ENCODE assay signal across 15 mouse cellular contexts in genomic region chrX:72992291-72992919, GRCm38 (mm10). TPM values are rescaled to one million over a fixed set of nuclear protein-coding genes. Genes with fewer than 3 reads are reported as not detected.
DNase-seq lines count a peak whose midpoint lies in the region; ATAC-seq and TF ChIP-seq lines count a peak whose summit lies in the region.
"Had no signal": no experiment of that assay in that cellular context is flagged by ENCODE, and none has a peak within 500 bp of the region (broad histone marks: within the 10 kb centered on the region; RNA-seq: fewer than 3 reads in every experiment).

No protein-coding gene starts in this region.

- H3K4me1 ChIP-seq in heart, postnatal 0 days (ENCODE audit: control insufficient read depth, insufficient read depth), result no peaks in the 10 kb centered on the region
- no peaks in the 10 kb centered on the region for H3K4me1 ChIP-seq in midbrain, postnatal 0 days (ENCODE audit: insufficient read depth, low read length)
- H3K4me1 ChIP-seq in midbrain, embryonic 11.5 days (ENCODE audit: control insufficient read depth, insufficient read depth, low read length), result no peaks in the 10 kb centered on the region
- H3K4me1 ChIP-seq in small intestine, adult 2 months (ENCODE audit: control insufficient read depth, insufficient read depth, insufficient read length, low read length), result peaks cover 2% of the 10 kb centered on the region; the same call in 1 of the 2 replicates
- H3K4me1 ChIP-seq in heart, embryonic 12.5 days (replicated peaks), result no peaks in the 10 kb centered on the region
- H3K4me1 ChIP-seq: embryonic facial prominence, embryonic 12.5 days; hindbrain, embryonic 12.5 days had no signal

- no peak overlapping the region for H3K27ac ChIP-seq in heart, postnatal 0 days (ENCODE audit: low read depth)
- no peak overlapping the region for H3K27ac ChIP-seq in midbrain, postnatal 0 days (ENCODE audit: low read depth, low read length)
- no peak overlapping the region for H3K27ac ChIP-seq in midbrain, embryonic 11.5 days (ENCODE audit: low read depth, low read length)
- no peak overlapping the region for H3K27ac ChIP-seq in small intestine, adult 2 months (ENCODE audit: insufficient read depth, low read depth, low read length)
- no peak overlapping the region for H3K27ac ChIP-seq in heart, embryonic 12.5 days (ENCODE audit: poor library complexity, severe bottlenecking)
- H3K27ac ChIP-seq: embryonic facial prominence, embryonic 12.5 days; hindbrain, embryonic 12.5 days had no signal

- H3K36me3 ChIP-seq in heart, postnatal 0 days (replicated peaks; ENCODE audit: control insufficient read depth, insufficient read depth, low read length), result no peaks in the 10 kb centered on the region
- H3K36me3 ChIP-seq in midbrain, postnatal 0 days (ENCODE audit: insufficient read depth, low read length), result no peaks in the 10 kb centered on the region
- H3K36me3 ChIP-seq in midbrain, embryonic 11.5 days (ENCODE audit: control insufficient read depth, insufficient read depth, low read length), result no peaks in the 10 kb centered on the region
- no peaks in the 10 kb centered on the region for H3K36me3 ChIP-seq in small intestine, adult 2 months (ENCODE audit: control insufficient read depth, insufficient read depth, low read length)
- H3K36me3 ChIP-seq in heart, embryonic 12.5 days, result no peaks in the 10 kb centered on the region
- H3K36me3 ChIP-seq: embryonic facial prominence, embryonic 12.5 days; hindbrain, embryonic 12.5 days had no signal

- TF ChIP-seq EP300 in heart, postnatal 0 days (IDR thresholded peaks at IDR 0.05; ENCODE audit: low read depth), result no peak

- no peak overlapping the region for H3K4me2 ChIP-seq in heart, postnatal 0 days (ENCODE audit: low read depth, low read length)
- H3K4me2 ChIP-seq in midbrain, postnatal 0 days (ENCODE audit: low read depth, low read length, poor library complexity, severe bottlenecking), result no peak overlapping the region
- no peak overlapping the region for H3K4me2 ChIP-seq in midbrain, embryonic 11.5 days
- no peak overlapping the region for H3K4me2 ChIP-seq in heart, embryonic 12.5 days
- H3K4me2 ChIP-seq: embryonic facial prominence, embryonic 12.5 days; hindbrain, embryonic 12.5 days had no signal

- H3K27me3 ChIP-seq in heart, postnatal 0 days (ENCODE audit: control insufficient read depth, insufficient read depth, low read length), result no peaks in the 10 kb centered on the region
- 0 out of 2 replicates have a peak, but pooled peaks cover 5% of the 10 kb centered on the region for H3K27me3 ChIP-seq in midbrain, postnatal 0 days (ENCODE audit: insufficient read depth, low read length)
- no peaks in the 10 kb centered on the region for H3K27me3 ChIP-seq in midbrain, embryonic 11.5 days (ENCODE audit: control insufficient read depth, insufficient read depth, low read length)
- no peaks in the 10 kb centered on the region for H3K27me3 ChIP-seq in small intestine, adult 2 months (ENCODE audit: control insufficient read depth, insufficient read depth, low read length)
- peaks cover 12% of the 10 kb centered on the region; the same call in 1 of the 2 replicates for H3K27me3 ChIP-seq in heart, embryonic 12.5 days (replicated peaks)
- H3K27me3 ChIP-seq: embryonic facial prominence, embryonic 12.5 days; Patski had no signal

- no peak for TF ChIP-seq POLR2A in small intestine, adult 2 months (IDR thresholded peaks at IDR 0.05; ENCODE audit: low read depth, low read length)

- H3K4me3 ChIP-seq in heart, postnatal 0 days (ENCODE audit: low read depth, low read length), result no peak overlapping the region
- H3K4me3 ChIP-seq in midbrain, postnatal 0 days (ENCODE audit: low read depth, low read length), result no peak overlapping the region
- H3K4me3 ChIP-seq in midbrain, embryonic 11.5 days (ENCODE audit: low read depth, low read length), result no peak overlapping the region
- no peak overlapping the region for H3K4me3 ChIP-seq in small intestine, adult 2 months (ENCODE audit: low read depth, low read length)
- H3K4me3 ChIP-seq in heart, embryonic 12.5 days, result no peak overlapping the region
- H3K4me3 ChIP-seq: embryonic facial prominence, embryonic 12.5 days; hindbrain, embryonic 12.5 days had no signal

- DNase-seq in heart, postnatal 0 days (ENCODE audit: low spot score), result no peak
- DNase-seq in heart, postnatal 25 days (ENCODE audit: low spot score), result no peak
- DNase-seq in midbrain, postnatal 0 days (ENCODE audit: low spot score), result no peak
- DNase-seq in midbrain, embryonic 11.5 days (ENCODE audit: low spot score, missing footprints), result no peak
- no peak for DNase-seq in layer of hippocampus, adult 9-10 months (ENCODE audit: low spot score)
- DNase-seq: gastrocnemius, postnatal 10 days; right cerebral cortex, postnatal 14 days had no signal

- intact Hi-C loops in heart, postnatal 25 days (cut with DNase I), result no loop called here

- no peak overlapping the region for H3K9ac ChIP-seq in heart, postnatal 0 days (replicated peaks; ENCODE audit: low read depth, low read length)
- no peak overlapping the region for H3K9ac ChIP-seq in midbrain, postnatal 0 days (replicated peaks; ENCODE audit: low read length, poor library complexity, severe bottlenecking)
- H3K9ac ChIP-seq in midbrain, embryonic 11.5 days (ENCODE audit: low read length), result no peak overlapping the region
- no peak overlapping the region for H3K9ac ChIP-seq in heart, embryonic 12.5 days
- H3K9ac ChIP-seq: embryonic facial prominence, embryonic 12.5 days; hindbrain, embryonic 12.5 days had no signal

- 49% methylated on average over 5 of the region's 5 CpGs for WGBS in heart, postnatal 0 days
- 55% methylated on average over 5 of the region's 5 CpGs for WGBS in midbrain, postnatal 0 days
- 54% methylated on average over 5 of the region's 5 CpGs for WGBS in midbrain, embryonic 11.5 days
- WGBS in small intestine, adult 2 months, result 51% methylated on average over 5 of the region's 5 CpGs
- 56% methylated on average over 5 of the region's 5 CpGs for WGBS in heart, embryonic 12.5 days

- ATAC-seq in heart, postnatal 0 days (ENCODE audit: insufficient read depth, low read depth), result no peak
- no peak for ATAC-seq in midbrain, postnatal 0 days (ENCODE audit: low FRiP score)
- no peak for ATAC-seq in midbrain, embryonic 11.5 days (ENCODE audit: low FRiP score)
- ATAC-seq in activated CD4-positive, CD25-positive, alpha-beta regulatory T cell, adult 4 months, result peak; percentile 54
- ATAC-seq in heart, embryonic 12.5 days (ENCODE audit: insufficient number of reproducible peaks, low FRiP score), result no peak
- ATAC-seq: Patski had no signal

- no peaks in the 10 kb centered on the region for H3K9me3 ChIP-seq in heart, postnatal 0 days (replicated peaks; ENCODE audit: control insufficient read depth, low read length)
- H3K9me3 ChIP-seq in midbrain, postnatal 0 days (ENCODE audit: low read length), result no peaks in the 10 kb centered on the region
- H3K9me3 ChIP-seq in midbrain, embryonic 11.5 days (ENCODE audit: control insufficient read depth, low read length), result no peaks in the 10 kb centered on the region
- H3K9me3 ChIP-seq in heart, embryonic 12.5 days (replicated peaks), result no peaks in the 10 kb centered on the region
- H3K9me3 ChIP-seq: embryonic facial prominence, embryonic 12.5 days; hindbrain, embryonic 12.5 days had no signal

- TF ChIP-seq CTCF in heart, postnatal 0 days (IDR thresholded peaks at IDR 0.05; ENCODE audit: low read depth), result peak; percentile 41
- peak; percentile 54 for TF ChIP-seq CTCF in midbrain, postnatal 0 days (IDR thresholded peaks at IDR 0.05)
- peak; percentile 35; the same call in 1 of the 2 replicates for TF ChIP-seq CTCF in small intestine, adult 2 months (IDR thresholded peaks at IDR 0.05; ENCODE audit: extremely low read depth, insufficient read length, insufficient replicate concordance, low read depth, low read length)

RNA-seq across cellular contexts. Expression of gene Zfp185, which starts 5.3 kb away (rescaled TPM):
- total RNA-seq in heart, postnatal 0 days (2014; rRNA removed; ENCODE audit: low replicate concordance), result 0.46 and 0.61 TPM in 2 replicates
- polyA plus RNA-seq in heart, postnatal 0 days (2015; fragmentation: Nextera tagmentation; extraction: Ambion mirVana), result 1.5 TPM in 2 replicates
- 1 to 10 TPM; 1.2 to 1.9 TPM for total RNA-seq in heart, postnatal 25 days (2021)
- total RNA-seq in midbrain, postnatal 0 days (2014; rRNA removed), result 0.33 and 1.7 TPM in 2 replicates
- polyA plus RNA-seq in midbrain, postnatal 0 days (2015; fragmentation: Nextera tagmentation; extraction: Ambion mirVana), result 0.84 and 0.96 TPM in 2 replicates
- polyA plus RNA-seq in midbrain, embryonic 11.5 days (2014; fragmentation: Nextera tagmentation; extraction: Ambion mirVana), result 3.4 and 3.9 TPM in 2 replicates
- not detected for polyA plus RNA-seq in activated CD4-positive, CD25-positive, alpha-beta regulatory T cell, adult 4 months (2017; shearing (Covaris generic))
- 0.03 and 0.18 TPM in 2 replicates for polyA plus RNA-seq in small intestine, adult 2 months (2012; rRNA removed)
- 5.7 TPM in 2 replicates for polyA plus RNA-seq in heart, embryonic 12.5 days (2016; fragmentation: Nextera tagmentation; extraction: Ambion mirVana)

RNA-seq across cellular contexts. Expression of gene Pnma5, which starts 44.5 kb away (rescaled TPM):
- not detected in 2 replicates for total RNA-seq in heart, postnatal 0 days (2014; rRNA removed; ENCODE audit: low replicate concordance)
- not detected in 2 replicates for polyA plus RNA-seq in heart, postnatal 0 days (2015; fragmentation: Nextera tagmentation; extraction: Ambion mirVana)
- total RNA-seq in heart, postnatal 25 days (2021), result not detected
- 0.27 and 0.57 TPM in 2 replicates for total RNA-seq in midbrain, postnatal 0 days (2014; rRNA removed)
- 0.31 and 0.37 TPM in 2 replicates for polyA plus RNA-seq in midbrain, postnatal 0 days (2015; fragmentation: Nextera tagmentation; extraction: Ambion mirVana)
- not detected in 2 replicates for polyA plus RNA-seq in midbrain, embryonic 11.5 days (2014; fragmentation: Nextera tagmentation; extraction: Ambion mirVana)
- polyA plus RNA-seq in activated CD4-positive, CD25-positive, alpha-beta regulatory T cell, adult 4 months (2017; shearing (Covaris generic)), result not detected
- polyA plus RNA-seq in small intestine, adult 2 months (2012; rRNA removed), result not detected in 2 replicates
- polyA plus RNA-seq in heart, embryonic 12.5 days (2016; fragmentation: Nextera tagmentation; extraction: Ambion mirVana), result 0.08 TPM in 1 of 2 replicates, not detected in the other
- total RNA-seq: gastrocnemius, postnatal 10 days had no signal
- polyA plus RNA-seq: hindbrain, embryonic 12.5 days; large intestine, adult 2 months; lung, embryonic 16.5 days; Patski had no signal
